Mouse (Mus musculus) heart, postnatal 36 days (tissue): ENCODE measurements around the gene Zbtb42. TPM values are rescaled to one million over a fixed set of nuclear protein-coding genes. Genes with fewer than 3 reads are reported as not detected.

ENCODE experiments used
- DNase-seq, 2 experiments: peaks; one replicate each; pipeline ENCODE4 v3.0.0; 2021 to 2022
- intact Hi-C: fragments of 180-260 bp; cut with DNase I; formaldehyde crosslinking; loops from one replicate; pipeline ENCODE4 v1.15.1; 2025
- total RNA-seq, 2 experiments: library from RNA; stranded (reverse); gene quantifications; 2 replicates each; pipeline ENCODE4 v1.2.3; 2021

Gene Zbtb42
- total RNA-seq, 2 experiments from 2014 or later = 4.7 to 5.7 TPM

- intact Hi-C loops = no loop called here
- no peak for DNase-seq
Measured at GRCm38 (mm10) chr12:112660576-112661326, 17.9 kb upstream of the Zbtb42 start.

- intact Hi-C loops = no loop called here
- no peak for DNase-seq
Measured at GRCm38 (mm10) chr12:112661327-112661605, 17.4 kb upstream of the Zbtb42 start.

- intact Hi-C loops = no loop called here
Measured at GRCm38 (mm10) chr12:112661851-112662250, 16.8 kb upstream of the Zbtb42 start.

GRCm38 (mm10) chr12:112663303-112663702, 15.3 kb upstream of the Zbtb42 start:
- intact Hi-C loops = no loop called here
- no peak for DNase-seq

More at GRCm38 (mm10) chr12:112661851-112662250, 16.8 kb upstream of the Zbtb42 start:
- DNase-seq = no peak

- DNase-seq = no peak
- intact Hi-C loops = no loop called here
Measured at GRCm38 (mm10) chr12:112663716-112664115, 14.9 kb upstream of the Zbtb42 start.

DNA sequence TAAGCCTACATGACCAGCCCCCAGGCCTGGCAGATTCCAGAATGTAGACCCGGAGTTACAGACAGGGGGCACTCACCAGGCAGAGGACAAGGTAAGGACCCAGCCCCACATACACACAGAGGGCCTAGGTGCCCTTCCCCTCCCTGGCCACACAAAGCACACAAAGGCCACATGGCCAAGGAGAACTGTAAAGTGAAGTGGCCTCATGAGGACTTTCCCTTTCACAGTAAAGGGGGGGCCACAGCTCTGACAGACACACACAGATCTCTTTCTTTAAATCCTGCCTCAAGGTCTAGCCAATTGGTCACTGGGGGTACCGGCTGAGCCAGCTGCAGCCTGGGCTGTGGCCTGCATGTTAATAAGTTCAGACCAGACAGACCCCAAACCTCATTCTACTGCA, 14.5 kb upstream of the Zbtb42 start:
- intact Hi-C loops = no loop called here
- no peak for DNase-seq

- intact Hi-C loops = no loop called here
Measured at GRCm38 (mm10) chr12:112664656-112665055, 14.0 kb upstream of the Zbtb42 start.

DNA sequence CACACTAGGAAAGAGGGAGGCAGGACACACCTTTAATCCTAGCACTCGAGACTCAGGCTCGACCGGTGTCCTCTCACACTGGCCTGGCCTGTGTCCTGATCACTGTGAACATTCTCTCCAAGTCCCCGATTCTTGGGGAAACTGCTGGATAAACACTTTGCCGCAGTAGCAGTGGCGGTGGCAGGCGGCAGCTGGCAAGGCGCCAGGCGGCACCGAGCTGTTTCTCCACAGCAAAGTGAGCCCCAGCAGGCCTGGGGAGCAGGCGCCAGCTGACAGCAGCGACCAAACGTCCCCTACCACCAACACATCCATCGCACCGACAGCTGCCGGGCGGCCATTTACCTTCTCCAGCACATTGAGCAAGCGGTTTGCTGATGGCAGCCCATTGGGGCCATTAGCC, 13.2 kb upstream of the Zbtb42 start:
- DNase-seq = peak; percentile 70 to 74
- intact Hi-C loops = no loop called here

More at GRCm38 (mm10) chr12:112664656-112665055, 14.0 kb upstream of the Zbtb42 start:
- DNase-seq = no peak

GRCm38 (mm10) chr12:112665881-112666544, 12.6 kb upstream of the Zbtb42 start:
- intact Hi-C loops = no loop called here
- DNase-seq = no peak

DNA sequence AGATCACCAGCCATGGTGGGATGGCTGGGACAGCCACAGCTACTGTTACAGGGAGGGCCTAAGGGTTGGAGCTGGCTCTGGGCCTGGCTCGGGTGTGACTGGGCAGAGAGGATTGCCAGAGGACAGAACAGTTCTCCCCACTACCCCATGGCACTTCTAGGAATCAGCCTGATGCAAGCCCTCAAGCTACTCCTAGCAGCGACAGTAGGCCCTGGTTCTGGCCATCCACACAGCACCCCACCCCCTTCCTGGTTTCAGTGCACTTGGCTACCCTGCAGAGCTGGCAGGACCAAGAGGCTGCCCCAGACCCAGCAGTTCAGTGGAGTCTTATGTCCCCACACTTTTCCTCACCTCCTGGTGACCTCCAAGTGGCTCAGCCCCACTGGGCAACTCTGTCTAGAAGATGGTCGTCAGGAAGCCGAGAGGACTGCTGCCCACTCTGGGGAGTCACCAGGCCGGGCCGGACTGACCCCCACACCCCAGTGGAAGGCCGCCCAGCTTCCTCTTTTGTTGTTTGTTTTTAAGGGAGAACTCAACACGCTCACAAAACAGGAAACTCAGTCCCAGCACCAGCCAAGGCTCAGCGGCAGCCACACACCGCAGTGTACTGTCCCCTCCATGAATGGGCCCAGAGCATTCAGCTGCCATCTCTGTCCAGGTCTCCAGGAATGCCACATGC, 10.9 kb upstream of the Zbtb42 start:
- intact Hi-C loops = no loop called here
- DNase-seq = peak; percentile 57 to 68

DNA sequence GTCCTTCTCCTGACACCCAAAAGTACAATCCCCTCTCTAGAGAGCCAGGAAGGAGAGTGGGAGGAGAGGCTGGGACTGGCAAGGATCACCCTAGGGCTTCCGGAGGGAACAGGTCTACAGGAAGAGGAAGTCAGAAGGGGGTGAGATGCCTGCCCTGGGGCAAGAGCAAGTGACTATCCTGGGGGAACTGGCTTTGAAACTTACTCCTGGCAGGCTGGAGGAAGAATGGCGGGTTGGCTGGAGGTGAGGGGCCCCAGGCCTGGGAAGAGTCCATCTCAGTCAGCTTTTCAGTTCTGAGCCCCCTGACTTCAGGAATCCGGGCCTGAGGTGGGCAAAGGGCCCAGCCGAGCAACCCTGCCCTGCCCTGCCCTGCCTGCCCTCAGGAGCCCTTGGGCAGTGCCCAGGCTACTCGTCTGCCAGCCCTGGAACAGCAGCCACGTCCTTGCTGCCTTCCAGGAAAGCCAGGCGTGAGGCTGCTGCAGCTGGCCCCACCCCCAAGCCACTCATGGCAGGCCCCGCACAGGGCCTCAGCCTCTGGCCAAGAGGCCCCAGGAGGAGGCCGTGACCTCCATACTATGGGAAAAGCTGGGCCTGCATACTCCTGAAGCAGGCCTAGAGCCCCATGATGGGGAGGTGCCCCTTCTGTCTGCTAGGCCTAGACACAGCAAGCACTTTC, 7.8 kb upstream of the Zbtb42 start:
- DNase-seq = peak; percentile 59 to 71
- intact Hi-C loops = no loop called here

GRCm38 (mm10) chr12:112671891-112672290, 6.7 kb upstream of the Zbtb42 start:
- intact Hi-C loops = no loop called here
- no peak for DNase-seq

DNA sequence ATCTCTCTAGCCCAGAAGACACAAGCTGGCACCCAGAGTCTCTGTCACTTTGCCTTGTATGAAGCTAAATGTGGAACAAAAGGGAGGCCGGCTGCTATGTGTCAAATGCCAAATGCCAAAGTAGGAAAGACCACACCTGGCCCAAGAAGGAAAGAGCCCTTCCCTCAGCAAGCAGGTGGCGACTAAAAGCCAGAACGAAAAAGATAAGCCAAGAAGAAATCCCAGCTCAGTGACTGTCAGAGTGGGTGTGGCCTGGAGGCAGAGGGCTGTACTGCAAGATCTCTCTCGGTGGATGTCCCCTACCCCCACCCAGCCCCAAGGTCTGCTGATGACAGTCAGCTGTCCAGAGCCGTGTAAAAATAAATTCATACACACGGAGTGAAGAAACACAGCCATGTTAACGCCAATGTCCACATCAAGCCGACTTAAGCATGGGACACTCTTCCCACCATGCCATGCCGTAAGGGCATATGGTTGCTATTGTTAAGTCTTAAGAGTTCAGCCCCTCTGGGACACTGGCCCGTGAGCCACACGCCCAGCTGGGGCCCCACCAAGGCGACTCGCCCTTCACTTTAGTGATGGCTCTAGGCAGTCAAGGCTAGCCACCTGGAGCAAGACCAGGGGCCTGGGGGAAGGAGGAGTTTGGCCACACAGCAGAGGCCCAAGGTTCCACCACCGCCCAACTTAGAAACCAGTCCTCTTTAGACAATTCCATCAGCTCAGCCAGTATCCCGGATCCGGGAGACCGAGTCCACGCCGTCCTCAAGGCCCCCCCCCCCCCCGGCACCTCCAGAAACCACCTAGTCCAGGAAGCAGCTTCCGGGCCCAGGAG, 5.7 kb upstream of the Zbtb42 start:
- peak in 1 of 2 experiments; percentile 67 for DNase-seq
- intact Hi-C loops = no loop called here

- peak in 1 of 2 experiments; percentile 56 for DNase-seq
- intact Hi-C loops = loop anchor here (2.0 kb wide), 1 partner anchor 33 kb away; no protein-coding TSS in a partner anchor
Measured at GRCm38 (mm10) chr12:112673576-112674091, 5.0 kb upstream of the Zbtb42 start.

DNA sequence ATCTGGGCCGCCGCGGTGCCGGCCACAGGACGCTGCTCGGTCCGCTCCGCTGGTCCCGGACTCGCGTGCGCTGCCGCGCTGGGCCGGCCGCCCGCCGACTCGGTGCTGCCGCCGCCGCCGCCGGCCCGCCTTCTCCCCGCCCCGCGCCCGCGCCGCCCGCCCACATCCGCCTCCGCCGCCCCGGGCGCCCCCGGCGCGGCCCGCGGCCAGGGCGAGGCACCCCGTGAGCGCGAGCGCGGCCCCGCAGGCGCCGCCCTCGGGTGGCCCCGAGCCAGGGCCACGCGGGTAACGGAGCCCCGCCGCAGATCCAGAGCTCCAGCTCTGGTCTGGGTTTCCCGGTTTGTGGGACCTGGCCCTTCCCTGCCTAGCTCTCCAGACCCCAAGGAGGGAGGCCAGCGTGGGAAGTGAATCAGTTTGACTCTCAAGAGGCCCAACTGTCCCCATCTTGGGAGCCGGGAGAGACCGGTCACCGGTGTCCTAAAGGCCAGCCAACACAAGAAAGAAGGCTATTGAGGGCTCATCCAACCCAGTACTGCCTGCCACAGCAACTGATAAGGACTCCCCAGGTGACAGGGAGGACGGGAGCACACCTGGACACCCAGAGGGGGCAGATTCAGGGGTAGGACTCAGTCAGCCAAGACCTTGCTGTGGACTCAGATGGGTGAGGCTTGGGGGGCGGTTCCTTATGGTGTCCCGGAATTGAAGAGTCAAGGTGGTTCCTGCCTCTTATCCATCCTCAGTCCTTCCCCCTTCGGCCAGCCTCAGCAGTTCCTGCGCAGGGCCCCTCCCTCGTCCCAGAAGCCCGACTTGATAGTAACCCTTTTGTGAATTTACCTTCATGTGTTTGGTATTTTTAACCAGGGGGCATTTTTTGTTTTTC, 4.3 kb upstream of the Zbtb42 start, which contains the start of gene Akt1:
Akt1 (minus strand) TSS at position 753 of the 880 bp plus-strand sequence.
- DNase-seq = peak; percentile 72 to 84
- intact Hi-C loops = loop anchor here (1.0 to 2.0 kb wide), 2 partner anchors 21 to 32 kb away; no protein-coding TSS in a partner anchor

DNA sequence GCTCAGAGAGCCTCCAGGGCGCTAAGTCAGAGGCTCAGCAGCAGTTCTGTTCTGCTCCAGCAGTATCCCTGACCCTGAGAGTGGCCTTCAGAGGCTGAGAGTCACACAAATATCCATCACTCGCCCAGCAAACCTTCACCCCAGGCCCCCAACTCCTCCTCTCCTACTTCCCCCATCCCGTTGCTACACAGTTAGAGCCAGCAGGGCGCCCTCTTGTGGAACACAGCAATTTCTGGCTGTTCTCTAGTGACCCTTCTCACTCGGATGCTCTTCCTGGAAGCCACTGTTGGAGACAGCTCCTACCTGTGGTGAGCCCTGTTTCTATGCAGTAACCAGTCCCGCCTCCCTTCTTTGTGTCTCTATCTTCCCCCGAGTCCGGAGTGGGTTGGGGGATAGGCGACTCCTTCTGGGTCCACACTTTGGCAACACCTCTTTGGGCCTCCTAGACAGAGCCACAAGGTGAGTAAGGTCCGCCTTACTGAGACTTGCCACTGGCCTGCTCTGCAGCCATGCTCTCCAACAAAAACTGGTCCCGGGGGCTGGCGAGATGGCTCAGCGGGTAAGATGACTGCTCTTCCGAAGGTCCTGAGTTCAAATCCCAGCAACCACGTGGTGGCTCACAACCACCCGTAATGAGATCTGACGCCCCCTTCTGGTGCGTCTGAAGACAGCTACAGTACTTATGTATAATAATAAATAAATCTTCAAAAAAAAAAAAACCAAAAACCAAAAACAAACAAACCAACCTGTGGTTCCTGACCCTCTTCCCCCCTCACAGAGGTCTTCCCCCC, 3.2 kb upstream of the Zbtb42 start:
- DNase-seq = peak; percentile 86 to 87
- intact Hi-C loops = loop anchor here (1.0 to 2.0 kb wide), 2 partner anchors 22 to 31 kb away; no protein-coding TSS in a partner anchor

DNA sequence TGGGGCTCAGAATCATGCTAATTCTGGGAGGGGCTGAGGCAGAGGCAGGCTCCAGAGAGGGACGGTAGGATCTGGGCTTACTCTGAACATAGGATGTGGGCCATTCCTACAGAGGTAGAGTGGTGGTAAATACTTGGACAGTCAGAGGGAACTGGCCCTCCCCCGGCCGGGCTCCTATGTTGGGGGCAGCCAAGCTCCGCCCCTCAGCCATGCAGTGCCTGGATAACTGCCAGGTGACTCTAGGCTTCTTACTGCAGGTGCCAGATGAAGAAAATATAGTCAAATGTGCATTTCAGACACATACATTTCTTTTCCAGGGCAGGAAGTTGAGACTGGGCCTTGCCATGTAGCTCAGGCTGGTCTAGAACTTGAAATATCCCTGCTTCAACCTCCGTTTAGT, 1.6 kb upstream of the Zbtb42 start:
- intact Hi-C loops = no loop called here
- DNase-seq = no peak
